Mouse (Mus musculus): ENCODE data around the gene Tmem37. TPM values are rescaled to one million over a fixed set of nuclear protein-coding genes. Genes with fewer than 3 reads are reported as not detected.

Gene Tmem37
- polyA plus RNA-seq, 1 experiment: 17.8 TPM

GRCm38 (mm10) chr1:120056236-120056635, 17.6 kb downstream of the Tmem37 start:
- Histone ChIP-seq H3K4me3 (ENCODE audit: low read depth, low read length) (no peak overlapping the region), H3K27ac (ENCODE audit: insufficient read depth, low read length) (no peak overlapping the region), H3K4me1 (ENCODE audit: control insufficient read depth, insufficient read depth, low read length) (no peaks in the 10 kb centered on the region)

GRCm38 (mm10) chr1:120055475-120055874, 18.4 kb downstream of the Tmem37 start:
- no peaks in the 10 kb centered on the region for H3K4me1 ChIP-seq (ENCODE audit: control insufficient read depth, insufficient read depth, low read length)
- H3K36me3 ChIP-seq (ENCODE audit: control insufficient read depth, insufficient read depth, low read length, poor library complexity, severe bottlenecking): no peaks in the 10 kb centered on the region
- no peaks in the 10 kb centered on the region for H3K27me3 ChIP-seq (ENCODE audit: control insufficient read depth, insufficient read depth, low read length, poor library complexity, severe bottlenecking)
- H3K9ac ChIP-seq (ENCODE audit: low read depth, poor library complexity, severe bottlenecking): no peak overlapping the region
- H3K9me3 ChIP-seq (replicated peaks; ENCODE audit: control insufficient read depth, insufficient read depth, low read length, poor library complexity, severe bottlenecking): no peaks in the 10 kb centered on the region
- H3K27ac ChIP-seq (ENCODE audit: insufficient read depth, low read length): no peak overlapping the region
- H3K4me3 ChIP-seq (ENCODE audit: low read depth, low read length): no peak overlapping the region
- TF ChIP-seq CTCF (IDR thresholded peaks at IDR 0.05; ENCODE audit: low read depth, low read length) (no peak), POLR2A (IDR thresholded peaks at IDR 0.05; ENCODE audit: insufficient read depth, low read length) (no peak), EP300 (IDR thresholded peaks at IDR 0.05; ENCODE audit: insufficient read depth, low read depth, low read length) (no peak)

More at GRCm38 (mm10) chr1:120056236-120056635, 17.6 kb downstream of the Tmem37 start:
- Histone ChIP-seq H3K36me3 (ENCODE audit: control insufficient read depth, insufficient read depth, low read length, poor library complexity, severe bottlenecking) (no peaks in the 10 kb centered on the region), H3K27me3 (ENCODE audit: control insufficient read depth, insufficient read depth, low read length, poor library complexity, severe bottlenecking) (no peaks in the 10 kb centered on the region), H3K9ac (ENCODE audit: low read depth, poor library complexity, severe bottlenecking) (no peak overlapping the region), H3K9me3 (replicated peaks; ENCODE audit: control insufficient read depth, insufficient read depth, low read length, poor library complexity, severe bottlenecking) (no peaks in the 10 kb centered on the region)
- TF ChIP-seq POLR2A (IDR thresholded peaks at IDR 0.05; ENCODE audit: insufficient read depth, low read length): no peak
- TF ChIP-seq CTCF (IDR thresholded peaks at IDR 0.05; ENCODE audit: low read depth, low read length): no peak
- no peak for TF ChIP-seq EP300 (IDR thresholded peaks at IDR 0.05; ENCODE audit: insufficient read depth, low read depth, low read length)

DNA sequence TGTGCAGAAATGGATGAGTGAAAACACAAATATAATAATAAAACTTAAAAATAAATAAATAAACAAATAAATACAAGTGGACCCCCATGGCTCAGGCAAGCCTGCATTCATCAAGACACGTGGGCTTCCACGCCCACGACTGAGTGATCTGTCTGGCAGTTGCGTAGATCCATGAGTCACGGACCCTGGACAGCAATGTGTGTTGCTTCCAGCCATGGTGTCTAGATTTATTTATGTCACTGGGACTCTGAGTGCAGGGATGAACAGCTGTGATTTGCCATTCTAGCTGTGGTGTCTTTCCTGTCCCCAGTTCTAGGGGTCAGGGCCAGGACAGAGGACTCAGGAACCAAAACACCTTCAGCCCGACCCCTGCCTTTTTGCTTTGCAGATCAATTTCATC, 18.9 kb downstream of the Tmem37 start:
- H3K27me3 ChIP-seq (ENCODE audit: control insufficient read depth, insufficient read depth, low read length, poor library complexity, severe bottlenecking): no peaks in the 10 kb centered on the region
- H3K9ac ChIP-seq (ENCODE audit: low read depth, poor library complexity, severe bottlenecking): no peak overlapping the region
- TF ChIP-seq EP300 (IDR thresholded peaks at IDR 0.05; ENCODE audit: insufficient read depth, low read depth, low read length) (no peak), POLR2A (IDR thresholded peaks at IDR 0.05; ENCODE audit: insufficient read depth, low read length) (no peak), CTCF (IDR thresholded peaks at IDR 0.05; ENCODE audit: low read depth, low read length) (no peak)
- no peaks in the 10 kb centered on the region for H3K36me3 ChIP-seq (ENCODE audit: control insufficient read depth, insufficient read depth, low read length, poor library complexity, severe bottlenecking)
- H3K4me3 ChIP-seq (ENCODE audit: low read depth, low read length): no peak overlapping the region
- H3K9me3 ChIP-seq (replicated peaks; ENCODE audit: control insufficient read depth, insufficient read depth, low read length, poor library complexity, severe bottlenecking): no peaks in the 10 kb centered on the region
- no peaks in the 10 kb centered on the region for H3K4me1 ChIP-seq (ENCODE audit: control insufficient read depth, insufficient read depth, low read length)
- H3K27ac ChIP-seq (ENCODE audit: insufficient read depth, low read length): no peak overlapping the region

GRCm38 (mm10) chr1:120051070-120051469, 22.8 kb downstream of the Tmem37 start:
- no peaks in the 10 kb centered on the region for H3K4me1 ChIP-seq (ENCODE audit: control insufficient read depth, insufficient read depth, low read length)
- TF ChIP-seq POLR2A (IDR thresholded peaks at IDR 0.05; ENCODE audit: insufficient read depth, low read length) (no peak), EP300 (IDR thresholded peaks at IDR 0.05; ENCODE audit: insufficient read depth, low read depth, low read length) (no peak), CTCF (IDR thresholded peaks at IDR 0.05; ENCODE audit: low read depth, low read length) (no peak)
- no peak overlapping the region for H3K4me3 ChIP-seq (ENCODE audit: low read depth, low read length)
- H3K27me3 ChIP-seq (ENCODE audit: control insufficient read depth, insufficient read depth, low read length, poor library complexity, severe bottlenecking): no peaks in the 10 kb centered on the region
- H3K27ac ChIP-seq (ENCODE audit: insufficient read depth, low read length): no peak overlapping the region
- no peak overlapping the region for H3K9ac ChIP-seq (ENCODE audit: low read depth, poor library complexity, severe bottlenecking)
- no peaks in the 10 kb centered on the region for H3K9me3 ChIP-seq (replicated peaks; ENCODE audit: control insufficient read depth, insufficient read depth, low read length, poor library complexity, severe bottlenecking)
- H3K36me3 ChIP-seq (ENCODE audit: control insufficient read depth, insufficient read depth, low read length, poor library complexity, severe bottlenecking): no peaks in the 10 kb centered on the region

DNA sequence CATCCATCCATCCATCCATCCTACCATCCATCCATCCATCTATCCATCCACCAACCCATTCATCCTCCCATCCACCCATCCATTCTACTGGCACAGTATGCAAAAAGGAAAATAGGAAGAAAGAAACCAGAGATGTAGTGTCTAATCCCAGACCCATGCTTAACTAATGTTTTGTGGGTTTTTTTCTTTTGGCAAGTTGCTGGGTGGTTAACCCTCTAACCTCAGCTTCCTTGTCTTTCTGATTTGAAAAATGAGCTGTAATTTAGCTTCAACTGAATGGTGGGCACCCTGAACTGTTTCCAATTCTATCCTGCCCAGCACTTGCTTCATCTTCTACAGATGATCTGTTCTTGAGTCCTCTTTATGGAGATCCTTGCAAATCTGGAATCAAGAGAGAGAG, 26.5 kb downstream of the Tmem37 start:
- H3K27me3 ChIP-seq (ENCODE audit: control insufficient read depth, insufficient read depth, low read length, poor library complexity, severe bottlenecking): no peaks in the 10 kb centered on the region
- no peaks in the 10 kb centered on the region for H3K36me3 ChIP-seq (ENCODE audit: control insufficient read depth, insufficient read depth, low read length, poor library complexity, severe bottlenecking)
- H3K4me1 ChIP-seq (ENCODE audit: control insufficient read depth, insufficient read depth, low read length): peaks cover 3% of the 10 kb centered on the region
- H3K27ac ChIP-seq (ENCODE audit: insufficient read depth, low read length): no peak overlapping the region
- H3K4me3 ChIP-seq (ENCODE audit: low read depth, low read length): no peak overlapping the region
- H3K9me3 ChIP-seq (replicated peaks; ENCODE audit: control insufficient read depth, insufficient read depth, low read length, poor library complexity, severe bottlenecking): no peaks in the 10 kb centered on the region
- no peak overlapping the region for H3K9ac ChIP-seq (ENCODE audit: low read depth, poor library complexity, severe bottlenecking)
- TF ChIP-seq POLR2A (IDR thresholded peaks at IDR 0.05; ENCODE audit: insufficient read depth, low read length) (no peak), EP300 (IDR thresholded peaks at IDR 0.05; ENCODE audit: insufficient read depth, low read depth, low read length) (no peak), CTCF (IDR thresholded peaks at IDR 0.05; ENCODE audit: low read depth, low read length) (no peak)

DNA sequence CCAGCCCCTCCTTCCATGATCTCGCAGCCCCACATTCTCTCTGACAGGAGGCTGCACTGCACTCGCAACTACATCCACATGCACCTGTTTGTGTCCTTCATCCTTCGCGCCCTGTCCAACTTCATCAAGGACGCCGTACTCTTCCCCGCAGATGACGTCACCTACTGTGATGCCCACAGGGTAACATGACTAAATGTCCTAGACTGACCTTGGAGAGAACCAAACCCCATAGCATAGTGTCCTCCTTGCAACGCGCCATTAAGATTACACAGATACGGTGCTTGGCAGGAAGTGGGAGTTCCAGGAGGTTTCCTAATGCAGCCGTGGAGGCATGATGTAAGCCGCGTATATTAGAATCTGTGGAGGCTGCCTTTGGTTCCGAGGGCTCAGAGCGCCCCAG, 29.3 kb downstream of the Tmem37 start:
- Histone ChIP-seq H3K27me3 (ENCODE audit: control insufficient read depth, insufficient read depth, low read length, poor library complexity, severe bottlenecking) (no peaks in the 10 kb centered on the region), H3K27ac (ENCODE audit: insufficient read depth, low read length) (no peak overlapping the region), H3K36me3 (ENCODE audit: control insufficient read depth, insufficient read depth, low read length, poor library complexity, severe bottlenecking) (no peaks in the 10 kb centered on the region)

More for the DNA sequence above, 29.3 kb downstream of the Tmem37 start:
- Histone ChIP-seq H3K9ac (ENCODE audit: low read depth, poor library complexity, severe bottlenecking) (no peak overlapping the region), H3K9me3 (replicated peaks; ENCODE audit: control insufficient read depth, insufficient read depth, low read length, poor library complexity, severe bottlenecking) (no peaks in the 10 kb centered on the region), H3K4me3 (ENCODE audit: low read depth, low read length) (no peak overlapping the region), H3K4me1 (ENCODE audit: control insufficient read depth, insufficient read depth, low read length) (peaks cover 3% of the 10 kb centered on the region)
- TF ChIP-seq POLR2A (IDR thresholded peaks at IDR 0.05; ENCODE audit: insufficient read depth, low read length) (no peak), EP300 (IDR thresholded peaks at IDR 0.05; ENCODE audit: insufficient read depth, low read depth, low read length) (no peak), CTCF (IDR thresholded peaks at IDR 0.05; ENCODE audit: low read depth, low read length) (no peak)

Data from ES-Bruce4 (cell line).